Mouse (Mus musculus) lung, postnatal 0 days (tissue): ENCODE measurements around the gene Plxnc1. TPM values are rescaled to one million over a fixed set of nuclear protein-coding genes. Genes with fewer than 3 reads are reported as not detected.

ENCODE experiments used
- ATAC-seq: fragments of 200-750 bp; cut with Nextera tagmentation; 2 replicates; pipeline ENCODE4 v1.8.0; 2017; ENCODE audit warnings: moderate library complexity
- DNase-seq: peaks from one replicate; pipeline ENCODE4 v3.0.0-alpha.2; 2016; ENCODE audit warnings: low spot score
- H3K27ac ChIP-seq: fragments of 300-500 bp; sonication (generic); 2 replicates; pipeline ENCODE4 v1.5.1; 2014; ENCODE audit warnings: antibody characterized with exemption, mild to moderate bottlenecking, low read length, mixed read lengths
- H3K27me3 ChIP-seq: fragments of 300-500 bp; sonication (generic); replicated peaks from 2 replicates; pipeline ENCODE4 v1.6.1; 2014; ENCODE audit warnings: low read length, mixed read lengths; ENCODE audit not compliant: insufficient read depth
- H3K36me3 ChIP-seq: fragments of 300-500 bp; sonication (generic); 2 replicates; pipeline ENCODE4 v1.6.1; 2014; ENCODE audit warnings: low read length, mixed read lengths; ENCODE audit not compliant: insufficient read depth
- H3K4me1 ChIP-seq: fragments of 300-500 bp; sonication (generic); 2 replicates; pipeline ENCODE4 v1.6.1; 2014; ENCODE audit warnings: antibody characterized with exemption, low read depth, low read length, mixed read lengths; ENCODE audit not compliant: insufficient read depth
- H3K4me2 ChIP-seq: fragments of 300-500 bp; sonication (generic); replicated peaks from 2 replicates; pipeline ENCODE4 v1.6.1; 2014; ENCODE audit warnings: low read depth, mild to moderate bottlenecking, low read length, moderate library complexity, mixed read lengths
- H3K4me3 ChIP-seq: fragments of 300-500 bp; sonication (generic); 2 replicates; pipeline ENCODE4 v1.5.1; 2014; ENCODE audit warnings: low read depth, low read length
- H3K9ac ChIP-seq: fragments of 300-500 bp; sonication (generic); replicated peaks from 2 replicates; pipeline ENCODE4 v1.6.1; 2014; ENCODE audit warnings: low read depth, mild to moderate bottlenecking
- H3K9me3 ChIP-seq: fragments of 300-500 bp; sonication (generic); 2 replicates; pipeline ENCODE4 v1.6.1; 2016; ENCODE audit warnings: low read length, mixed read lengths
- CTCF ChIP-seq: IDR thresholded peaks from 2 replicates; pipeline ENCODE4 v1.5.1; 2016; ENCODE audit warnings: antibody characterized with exemption, mild to moderate bottlenecking
- EP300 ChIP-seq: IDR thresholded peaks from 2 replicates; pipeline ENCODE4 v1.6.1; 2016; ENCODE audit warnings: antibody characterized with exemption, mild to moderate bottlenecking, control low read depth
- WGBS: fragments of 180-500 bp; shearing (Covaris S2); extraction: QIAGEN DNeasy Blood & Tissue Kit; methylation state at CpG from one replicate; pipeline ENCODE4 v1.1.7; 2014; 5-methylcytosine and 5-hydroxymethylcytosine counted together
- polyA plus RNA-seq: library from polyadenylated mRNA; unstranded; fragments of >200 nt; fragmentation: Nextera tagmentation; extraction: Ambion mirVana; gene quantifications from 2 replicates; pipeline ENCODE4 v1.2.1, GENCODE M21; 2015

Gene Plxnc1
- polyA plus RNA-seq, 1 experiment from 2014 or later, result 3.2 TPM

DNA sequence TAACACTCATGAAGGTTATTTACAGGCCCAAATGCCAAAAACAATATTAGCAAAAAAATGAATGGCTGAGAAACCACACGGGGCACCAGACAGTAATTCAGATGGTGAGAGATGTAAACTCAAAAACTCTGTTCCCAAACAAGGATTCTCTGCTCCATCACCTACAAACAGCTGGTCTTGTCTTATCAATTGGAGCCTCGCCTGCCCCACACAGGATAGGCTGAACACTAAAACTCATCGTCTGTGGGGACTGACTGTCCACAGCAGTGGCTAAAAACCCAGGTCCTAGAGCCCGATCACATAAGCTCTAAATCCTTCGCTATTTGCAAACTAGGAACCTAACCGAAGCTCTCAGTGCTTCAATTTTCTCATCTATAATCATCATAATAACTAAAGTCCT lies 6.3 kb downstream of the Plxnc1 start:
- no peak overlapping the region for H3K9ac ChIP-seq
- 0 out of 2 replicates have a peak, but pooled peaks cover 3% of the 10 kb centered on the region for H3K4me1 ChIP-seq
- H3K36me3 ChIP-seq, result no peaks in the 10 kb centered on the region
- no peak overlapping the region for H3K27ac ChIP-seq
- no peak overlapping the region for H3K4me2 ChIP-seq
- TF ChIP-seq CTCF (no peak), EP300 (no peak)
- H3K27me3 ChIP-seq, result no peaks in the 10 kb centered on the region
- H3K9me3 ChIP-seq, result no peaks in the 10 kb centered on the region
- 82% methylated on average over 6 of the region's 6 CpGs for WGBS
- H3K4me3 ChIP-seq, result no peak overlapping the region
- DNase-seq, result no peak
- no peak for ATAC-seq

DNA sequence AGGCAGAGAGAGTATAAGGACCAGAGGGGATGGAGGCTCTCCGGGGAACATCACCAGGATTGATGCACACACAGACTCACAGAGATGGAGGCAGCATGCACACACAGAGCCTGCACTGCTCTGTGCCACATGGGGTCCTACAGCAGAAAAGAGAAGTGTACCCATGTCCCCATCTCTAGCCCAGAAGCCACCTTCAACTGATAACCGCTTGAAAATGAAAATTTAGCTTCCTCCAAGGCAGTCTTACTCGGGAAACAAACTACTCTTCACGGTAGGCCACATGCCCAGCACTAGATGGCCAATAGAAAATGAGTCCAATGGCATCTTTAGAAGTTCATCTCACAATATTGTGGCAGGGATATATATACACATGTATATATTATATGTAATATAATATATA lies 9.4 kb downstream of the Plxnc1 start:
- no peak overlapping the region for H3K9ac ChIP-seq
- no peak overlapping the region for H3K27ac ChIP-seq
- H3K9me3 ChIP-seq, result no peaks in the 10 kb centered on the region
- H3K4me2 ChIP-seq, result no peak overlapping the region
- no peaks in the 10 kb centered on the region for H3K4me1 ChIP-seq
- no peaks in the 10 kb centered on the region for H3K27me3 ChIP-seq
- H3K36me3 ChIP-seq, result no peaks in the 10 kb centered on the region
- 81% methylated on average over 4 of the region's 4 CpGs for WGBS
- ATAC-seq (no peak), DNase-seq (no peak)
- H3K4me3 ChIP-seq, result no peak overlapping the region
- TF ChIP-seq CTCF, result no peak
- TF ChIP-seq EP300, result no peak

DNA sequence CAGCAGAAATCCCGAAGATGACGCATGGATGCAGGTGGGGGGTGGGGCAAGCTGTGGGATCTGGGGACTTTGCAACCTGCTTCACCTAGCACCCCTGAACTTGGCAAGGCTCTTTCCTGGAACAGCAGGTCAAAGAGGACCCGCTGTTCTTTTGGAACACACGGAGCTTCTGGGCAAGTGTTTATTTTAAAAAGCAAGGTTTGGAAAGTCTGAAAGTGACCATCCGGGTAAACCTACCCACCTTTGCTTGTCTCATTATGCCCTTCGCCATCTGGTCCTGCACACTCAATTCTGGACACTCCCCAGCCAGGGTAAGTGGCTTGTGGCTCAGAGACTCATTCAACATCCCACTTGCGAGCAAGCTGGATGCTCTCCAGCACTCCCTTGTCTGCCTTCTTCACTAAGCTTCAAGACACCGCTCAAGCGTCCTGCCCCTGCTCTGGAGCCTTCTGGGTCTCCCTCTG lies 10.5 kb downstream of the Plxnc1 start:
- H3K4me1 ChIP-seq, result no peaks in the 10 kb centered on the region
- H3K4me2 ChIP-seq, result no peak overlapping the region
- ATAC-seq (no peak), DNase-seq (no peak)
- no peaks in the 10 kb centered on the region for H3K9me3 ChIP-seq
- no peak overlapping the region for H3K4me3 ChIP-seq
- no peak overlapping the region for H3K9ac ChIP-seq
- no peak overlapping the region for H3K27ac ChIP-seq
- no peaks in the 10 kb centered on the region for H3K27me3 ChIP-seq
- no peak for TF ChIP-seq EP300
- TF ChIP-seq CTCF, result no peak
- H3K36me3 ChIP-seq, result no peaks in the 10 kb centered on the region
- WGBS, result 74% methylated on average over 9 of the region's 9 CpGs

DNA sequence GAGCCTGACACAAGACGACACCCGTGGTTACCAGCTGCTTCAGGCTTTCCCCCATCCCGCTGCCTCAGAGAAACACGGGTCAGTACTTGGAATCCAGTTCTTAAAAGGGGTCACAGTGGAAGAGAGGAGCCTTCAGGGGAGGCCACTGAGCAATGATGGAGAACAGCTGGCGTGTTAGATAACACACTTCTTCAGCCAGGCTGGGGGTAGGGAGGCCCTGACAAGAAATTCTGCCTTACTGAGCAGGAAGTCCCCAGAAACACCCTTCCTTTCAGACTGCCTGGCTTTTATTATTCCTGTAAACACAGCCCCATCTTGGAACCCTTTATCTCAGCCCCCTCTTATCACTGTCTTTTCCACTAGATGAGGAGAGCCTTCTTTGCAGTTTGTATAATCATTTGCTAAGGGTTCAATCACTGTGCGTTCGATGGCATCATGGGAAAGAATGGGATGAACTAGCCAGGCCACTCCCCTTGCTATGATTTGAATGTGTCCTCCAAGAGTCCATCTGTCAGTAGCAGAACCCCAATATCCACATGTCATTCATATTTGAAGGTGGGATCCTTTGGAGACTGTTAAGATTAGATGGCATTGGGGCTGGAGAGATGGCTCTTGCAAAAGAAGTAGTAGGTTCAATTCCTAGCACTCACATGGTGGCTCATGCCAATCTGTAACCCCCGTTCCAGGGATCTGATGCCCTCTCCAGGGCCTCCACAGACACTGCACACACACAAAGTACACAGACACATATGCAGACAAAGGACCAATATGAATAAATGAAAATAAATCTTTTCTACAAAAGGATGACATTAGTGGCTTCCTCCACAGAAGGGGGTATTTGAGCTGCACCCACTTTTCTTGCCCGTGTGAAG lies 12.4 kb downstream of the Plxnc1 start:
- peak; percentile 96 for ATAC-seq
- DNase-seq, result peak; percentile 96
- H3K4me1 ChIP-seq, result no peaks in the 10 kb centered on the region
- no peak overlapping the region for H3K4me2 ChIP-seq
- no peaks in the 10 kb centered on the region for H3K9me3 ChIP-seq
- H3K36me3 ChIP-seq, result no peaks in the 10 kb centered on the region
- no peak overlapping the region for H3K9ac ChIP-seq
- no peaks in the 10 kb centered on the region for H3K27me3 ChIP-seq
- peak overlapping the region; percentile 16 for H3K27ac ChIP-seq
- H3K4me3 ChIP-seq, result no peak overlapping the region
- WGBS, result 33% methylated on average over 9 of the region's 9 CpGs
- TF ChIP-seq CTCF, result peak; percentile 35
- peak; percentile 84 for TF ChIP-seq EP300

DNA sequence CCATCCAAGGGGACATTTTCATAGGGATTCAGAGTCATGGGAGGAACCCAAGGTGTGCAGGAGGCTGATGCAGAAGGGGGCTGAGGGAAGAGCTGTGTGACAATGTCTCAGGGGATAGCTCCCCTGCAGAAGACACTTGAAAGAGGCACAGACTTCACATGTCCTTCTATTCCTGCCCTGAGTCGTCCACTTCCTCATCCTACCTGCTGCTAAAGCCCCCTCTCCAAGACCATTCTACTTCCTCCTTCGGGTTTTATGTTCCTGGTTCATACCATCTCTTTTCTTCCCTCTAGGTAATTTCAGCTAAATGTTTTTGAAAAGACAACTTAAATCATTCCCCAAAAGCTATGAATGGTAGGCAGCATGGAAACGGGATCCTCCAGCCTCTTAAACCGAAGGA lies 16.5 kb downstream of the Plxnc1 start:
- 84% methylated on average over 4 of the region's 4 CpGs for WGBS
- Histone ChIP-seq H3K9ac (no peak overlapping the region), H3K4me1 (0 out of 2 replicates have a peak, but pooled peaks cover 4% of the 10 kb centered on the region), H3K36me3 (no peaks in the 10 kb centered on the region), H3K27me3 (no peaks in the 10 kb centered on the region), H3K4me2 (no peak overlapping the region), H3K4me3 (no peak overlapping the region), H3K27ac (no peak overlapping the region), H3K9me3 (no peaks in the 10 kb centered on the region)
- TF ChIP-seq CTCF (no peak), EP300 (no peak)
- DNase-seq (no peak), ATAC-seq (no peak)

DNA sequence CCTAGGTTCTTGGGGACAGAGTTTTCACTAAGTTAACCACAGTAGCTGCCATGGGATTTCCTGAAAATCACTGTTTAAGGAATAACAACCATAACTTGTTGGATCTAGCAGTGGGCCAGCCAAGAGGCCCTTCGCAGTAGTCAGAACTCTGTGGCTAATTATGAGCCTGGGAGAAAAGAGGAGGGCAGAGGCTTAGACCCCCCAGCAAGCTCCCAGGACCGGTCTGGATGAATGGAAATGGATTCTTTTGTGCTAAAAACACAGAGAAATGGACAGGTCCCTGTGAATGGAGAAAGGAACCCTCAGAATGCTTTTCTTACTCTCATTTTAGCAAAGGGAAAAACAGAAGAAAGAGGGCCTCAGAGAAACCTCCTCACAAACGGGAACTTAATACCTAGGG lies 18.3 kb downstream of the Plxnc1 start:
- 79% methylated on average over 3 of the region's 3 CpGs for WGBS
- Histone ChIP-seq H3K4me1 (0 out of 2 replicates have a peak, but pooled peaks cover 6% of the 10 kb centered on the region), H3K27me3 (no peaks in the 10 kb centered on the region), H3K9ac (no peak overlapping the region), H3K27ac (no peak overlapping the region), H3K4me3 (no peak overlapping the region), H3K4me2 (no peak overlapping the region), H3K36me3 (no peaks in the 10 kb centered on the region), H3K9me3 (no peaks in the 10 kb centered on the region)
- DNase-seq (no peak), ATAC-seq (no peak)
- TF ChIP-seq CTCF (no peak), EP300 (no peak)
